Mouse (Mus musculus): ENCODE data around the gene Fbxw10. TPM values are rescaled to one million over a fixed set of nuclear protein-coding genes. Genes with fewer than 3 reads are reported as not detected.

Gene Fbxw10
- 0.16 TPM in 1 of 2 replicates, not detected in the other for polyA plus RNA-seq (2012)

DNA sequence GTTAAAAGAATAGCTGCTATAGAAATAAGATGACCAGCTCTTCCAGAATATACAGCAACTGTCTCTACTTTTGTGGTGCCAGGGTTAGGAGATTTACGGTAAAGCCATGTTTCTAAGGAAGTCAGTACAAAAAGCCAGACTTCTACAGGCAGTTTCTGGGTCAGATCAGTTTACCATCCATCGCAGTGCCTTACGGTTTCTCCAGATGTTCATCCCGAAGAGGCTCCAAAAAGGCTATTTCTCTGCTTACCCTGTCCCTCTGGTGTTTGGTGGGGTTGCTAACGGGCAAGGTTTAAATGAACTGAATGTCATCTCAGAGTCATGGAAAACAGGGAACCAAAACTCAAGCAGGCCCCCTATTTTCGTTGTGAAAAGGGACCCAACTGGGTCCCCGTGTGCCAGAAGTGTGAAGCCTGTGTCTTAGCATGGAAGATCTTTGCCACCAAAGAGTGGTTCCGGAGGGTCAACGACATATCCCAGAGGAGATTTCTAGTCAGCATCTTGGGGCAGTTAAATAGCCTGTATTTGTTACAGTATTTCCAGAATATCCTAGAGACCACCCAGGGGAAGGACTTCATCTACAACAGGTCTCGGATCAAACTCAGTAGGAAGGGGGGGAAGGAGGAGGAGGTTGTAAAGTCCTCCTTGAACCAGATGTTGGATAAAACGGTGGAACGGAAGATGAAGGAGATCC, at the start of gene Fbxw10:
TSS of gene Fbxw10 (plus strand) at position 109 of the 694 bp plus-strand sequence.

DNA sequence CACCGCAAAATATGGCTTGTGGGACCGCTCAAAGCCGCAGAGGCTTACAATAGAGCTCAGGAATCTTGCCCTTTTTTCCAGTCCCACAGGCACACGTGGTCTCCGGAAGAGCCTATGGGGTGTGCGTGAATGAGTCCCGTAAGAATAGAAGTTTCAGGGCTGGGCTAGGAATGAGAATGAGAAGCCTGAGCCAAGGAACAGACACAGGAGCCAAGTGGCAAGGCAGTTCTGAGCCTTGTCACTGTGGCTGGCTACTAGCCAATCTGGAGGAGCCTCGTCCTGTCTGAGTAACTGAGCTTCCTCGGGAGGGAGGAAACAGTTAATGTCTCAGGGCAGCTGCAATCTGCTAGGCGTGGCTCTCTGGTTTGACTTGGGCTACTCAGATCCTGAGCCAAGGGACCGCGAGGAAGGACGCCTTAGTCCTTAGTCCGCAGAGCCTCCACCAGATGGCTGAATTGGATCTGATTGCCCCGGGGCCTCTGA, 26.8 kb upstream of the Fbxw10 start, which contains the start of gene Trim16:
TSS of gene Trim16 (plus strand) at position 173 of the 483 bp plus-strand sequence.

DNA sequence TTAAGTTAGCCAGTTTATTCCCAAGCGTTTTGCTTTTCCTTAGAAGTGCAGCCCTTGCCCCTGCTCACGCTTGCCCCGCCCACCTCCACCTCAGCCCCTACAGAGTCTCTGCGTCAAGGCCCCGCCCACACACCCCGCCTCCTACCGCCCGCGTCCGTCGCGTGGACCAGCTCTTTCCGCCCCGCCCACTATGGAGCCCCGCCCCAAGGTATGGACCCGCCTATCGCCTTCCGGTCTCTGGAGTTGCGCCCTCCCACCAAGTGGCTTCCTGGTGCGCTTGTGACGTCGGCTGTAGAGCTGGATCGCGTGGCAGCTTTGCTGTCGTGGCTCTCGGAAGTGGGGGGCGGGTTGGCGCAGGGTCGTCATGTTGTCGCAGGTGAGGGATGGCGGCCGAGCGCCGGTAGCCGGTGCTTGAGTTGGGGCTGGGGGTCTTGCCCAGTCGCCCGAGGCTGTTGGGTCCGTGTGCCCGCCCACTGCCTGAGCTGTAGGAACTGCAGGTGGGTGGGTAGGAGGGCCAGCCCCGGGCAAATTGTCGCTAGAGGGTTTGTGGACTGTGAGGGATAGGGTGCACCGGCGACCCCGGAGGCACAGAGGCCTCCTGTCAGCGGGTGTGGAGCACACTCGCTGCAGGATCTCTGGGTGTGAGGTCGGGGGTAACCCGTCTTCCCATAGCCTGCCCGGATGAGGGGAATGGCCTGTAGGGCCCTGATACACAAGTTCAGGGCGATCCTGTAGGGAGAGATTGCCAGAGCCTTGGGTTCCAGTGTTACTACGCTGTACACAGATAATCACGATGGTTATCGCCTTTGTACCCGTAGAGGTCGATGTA, 32.6 kb downstream of the Fbxw10 start, which contains the start of gene Tvp23b:
TSS of gene Tvp23b (plus strand) at position 236 of the 829 bp plus-strand sequence.

Other genes with a start within 250 kb of the Fbxw10 start
- gene Lrrc75a, start 198.5 kb upstream of the Fbxw10 start, polyA plus RNA-seq (2012) = 7.4 and 8.9 TPM in 2 replicates
- 38.2 and 44.7 TPM in 2 replicates for gene Mmgt2, start 198.4 kb upstream of the Fbxw10 start, polyA plus RNA-seq (2012)
- gene Zfp287, start 115.2 kb upstream of the Fbxw10 start, polyA plus RNA-seq (2012) = 0.15 and 0.19 TPM in 2 replicates
- not detected in 2 replicates for gene Gm10428, start 94.0 kb upstream of the Fbxw10 start, polyA plus RNA-seq (2012)
- gene Zfp286, start 57.6 kb upstream of the Fbxw10 start, polyA plus RNA-seq (2012) = 1.3 and 1.8 TPM in 2 replicates
- gene Trim16, start 26.8 kb upstream of the Fbxw10 start, polyA plus RNA-seq (2012) = 34.9 and 35.6 TPM in 2 replicates
- 3.6 and 5.0 TPM in 2 replicates for gene Tvp23b, start 32.4 kb downstream of the Fbxw10 start, polyA plus RNA-seq (2012)
- not detected in 2 replicates for gene Cdrt4, start 104.1 kb downstream of the Fbxw10 start, polyA plus RNA-seq (2012)
- not detected in 2 replicates for gene Tekt3, start 214.6 kb downstream of the Fbxw10 start, polyA plus RNA-seq (2012)

All from megakaryocyte-erythroid progenitor cell, adult 5 weeks (primary cell).